Mouse (Mus musculus) midbrain, embryonic 14.5 days (tissue): ENCODE results near the gene Fgf12. TPM values are rescaled to one million over a fixed set of nuclear protein-coding genes. Genes with fewer than 3 reads are reported as not detected.

Source experiments
- ATAC-seq: fragments of 200-750 bp; cut with Nextera tagmentation; 2 replicates; pipeline ENCODE4 v1.8.0; 2017; ENCODE audit warnings: moderate number of reproducible peaks, moderate library complexity; ENCODE audit not compliant: low FRiP score, low TSS enrichment
- DNase-seq: peaks from one replicate; pipeline ENCODE4 v3.0.0-alpha.2; 2015
- H3K27ac ChIP-seq: fragments of 300-500 bp; sonication (generic); replicated peaks from 2 replicates; pipeline ENCODE4 v1.5.1; 2014; ENCODE audit warnings: mild to moderate bottlenecking, low read depth, low read length, moderate library complexity
- H3K27me3 ChIP-seq: fragments of 300-500 bp; sonication (generic); 2 replicates; pipeline ENCODE4 v1.6.1; 2014; ENCODE audit warnings: low read length, control low read depth, mixed read lengths; ENCODE audit not compliant: control insufficient read depth, insufficient read depth
- H3K36me3 ChIP-seq: fragments of 300-500 bp; sonication (generic); 2 replicates; pipeline ENCODE4 v1.6.1; 2014; ENCODE audit warnings: low read length, control low read depth; ENCODE audit not compliant: control insufficient read depth, insufficient read depth
- H3K4me1 ChIP-seq: fragments of 300-500 bp; sonication (generic); 2 replicates; pipeline ENCODE4 v1.6.1; 2014; ENCODE audit warnings: mild to moderate bottlenecking, antibody characterized with exemption, low read length, control low read depth; ENCODE audit not compliant: control insufficient read depth, insufficient read depth
- H3K4me2 ChIP-seq: fragments of 300-500 bp; sonication (generic); 2 replicates; pipeline ENCODE4 v1.6.1; 2014; ENCODE audit warnings: mild to moderate bottlenecking, low read length, moderate library complexity
- H3K4me3 ChIP-seq: fragments of 300-500 bp; sonication (generic); replicated peaks from 2 replicates; pipeline ENCODE4 v1.5.1; 2014; ENCODE audit warnings: low read depth, low read length
- H3K9ac ChIP-seq: fragments of 300-500 bp; sonication (generic); replicated peaks from 2 replicates; pipeline ENCODE4 v1.6.1; 2014; ENCODE audit warnings: mild to moderate bottlenecking, low read length, moderate library complexity
- H3K9me3 ChIP-seq: fragments of 300-500 bp; sonication (generic); 2 replicates; pipeline ENCODE4 v1.6.1; 2016; ENCODE audit warnings: low read length, control low read depth, mixed read lengths; ENCODE audit not compliant: control insufficient read depth
- WGBS: fragments of 180-500 bp; shearing (Covaris S2); extraction: QIAGEN DNeasy Blood & Tissue Kit; methylation state at CpG from one replicate; pipeline ENCODE4 v1.1.7; 2014; 5-methylcytosine and 5-hydroxymethylcytosine counted together
- polyA plus RNA-seq: library from polyadenylated mRNA; unstranded; fragments of >200 nt; fragmentation: Nextera tagmentation; extraction: Ambion mirVana; gene quantifications from 2 replicates; pipeline ENCODE4 v1.2.1, GENCODE M21; 2014

Fgf12 gene
- polyA plus RNA-seq, 1 experiment from 2014 or later: 32.1 TPM

DNA sequence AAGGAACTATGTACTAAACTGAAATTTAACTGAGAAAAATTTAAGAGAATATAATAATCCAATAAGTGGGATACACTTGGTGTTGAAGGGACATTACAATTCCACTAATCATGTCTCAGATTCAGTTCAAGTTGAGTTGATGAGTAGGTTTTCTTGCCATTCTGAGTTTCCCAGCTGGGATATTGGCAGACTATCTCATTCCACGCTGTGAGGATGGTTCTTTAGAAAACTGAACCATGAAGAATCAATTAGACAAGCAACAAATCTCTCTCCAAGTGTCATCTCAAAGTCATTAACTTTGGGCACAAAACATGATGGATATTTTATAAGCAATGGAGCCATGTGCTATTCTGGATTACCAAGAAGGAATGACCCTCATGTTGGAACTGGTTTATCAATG, 449.0 kb downstream of the Fgf12 start:
- 23% methylated on average over 1 of the region's 1 CpGs for WGBS
- Histone ChIP-seq H3K27ac (no peak overlapping the region), H3K36me3 (no peaks in the 10 kb centered on the region), H3K9me3 (no peaks in the 10 kb centered on the region), H3K4me1 (no peaks in the 10 kb centered on the region), H3K4me3 (no peak overlapping the region), H3K9ac (no peak overlapping the region), H3K4me2 (no peak overlapping the region), H3K27me3 (no peaks in the 10 kb centered on the region)
- ATAC-seq: no peak
- peak; percentile 16 for DNase-seq

DNA sequence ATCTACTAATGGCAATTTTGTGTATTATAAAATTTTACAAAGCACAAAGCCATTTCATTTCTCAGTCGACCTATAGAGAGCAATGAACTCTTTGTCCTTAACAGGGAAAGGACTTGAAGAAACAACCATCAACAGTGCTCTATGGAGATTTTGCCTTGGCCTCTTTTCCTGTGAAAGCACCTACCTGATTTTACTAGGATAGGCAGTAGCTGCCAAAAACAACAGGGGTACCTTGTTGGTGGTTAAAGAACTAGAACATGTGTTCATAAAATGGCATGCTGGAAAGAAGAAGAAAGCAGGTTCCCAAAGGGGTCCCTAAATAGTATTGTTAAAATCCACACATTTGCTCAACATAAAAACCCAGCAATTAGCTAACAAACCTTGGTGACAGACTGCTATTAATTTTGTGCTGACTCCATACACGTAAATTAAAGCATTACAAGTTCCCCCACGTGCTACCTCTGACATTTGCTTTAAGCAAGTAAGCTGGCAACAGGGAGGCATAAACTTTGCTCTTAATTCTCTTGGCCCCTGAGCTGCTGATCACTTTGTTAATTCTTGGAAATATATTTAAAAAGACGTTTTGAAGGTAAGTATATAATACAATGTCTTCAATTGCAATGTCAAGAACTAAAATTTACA, 463.1 kb downstream of the Fgf12 start:
- WGBS: 75% methylated on average over 4 of the region's 4 CpGs
- ATAC-seq: no peak

DNA sequence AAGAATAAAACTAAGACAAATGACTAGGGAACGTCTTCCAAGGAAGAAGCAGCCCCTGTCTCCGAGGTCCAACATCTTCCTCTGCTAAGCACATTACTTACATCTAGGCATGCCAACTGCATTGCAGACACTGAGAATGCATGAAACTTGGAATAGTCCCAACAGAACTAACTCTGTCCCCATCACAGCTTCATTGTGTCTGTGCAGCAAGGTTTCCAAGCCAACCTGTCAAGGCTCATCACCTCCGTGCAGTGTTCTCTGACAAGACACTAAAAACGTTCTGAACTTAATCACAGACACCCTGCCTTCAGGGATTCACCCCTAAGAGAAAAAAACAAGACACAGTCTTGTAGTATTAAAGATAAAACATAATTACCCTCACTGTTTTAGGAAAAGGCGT, 495.0 kb downstream of the Fgf12 start:
- 65% methylated on average over 5 of the region's 5 CpGs for WGBS
- Histone ChIP-seq H3K36me3 (no peaks in the 10 kb centered on the region), H3K4me1 (no peaks in the 10 kb centered on the region), H3K9ac (no peak overlapping the region), H3K27ac (no peak overlapping the region), H3K4me2 (no peak overlapping the region), H3K27me3 (no peaks in the 10 kb centered on the region), H3K9me3 (no peaks in the 10 kb centered on the region), H3K4me3 (no peak overlapping the region)
- DNase-seq (peak; percentile 21), ATAC-seq (no peak)

More for the DNA sequence above, 463.1 kb downstream of the Fgf12 start:
- no peaks in the 10 kb centered on the region for H3K36me3 ChIP-seq
- H3K4me2 ChIP-seq: no peak overlapping the region
- no peaks in the 10 kb centered on the region for H3K4me1 ChIP-seq
- no peak overlapping the region for H3K9ac ChIP-seq
- no peak overlapping the region for H3K27ac ChIP-seq
- no peaks in the 10 kb centered on the region for H3K27me3 ChIP-seq
- H3K4me3 ChIP-seq: no peak overlapping the region
- DNase-seq: no peak
- no peaks in the 10 kb centered on the region for H3K9me3 ChIP-seq

DNA sequence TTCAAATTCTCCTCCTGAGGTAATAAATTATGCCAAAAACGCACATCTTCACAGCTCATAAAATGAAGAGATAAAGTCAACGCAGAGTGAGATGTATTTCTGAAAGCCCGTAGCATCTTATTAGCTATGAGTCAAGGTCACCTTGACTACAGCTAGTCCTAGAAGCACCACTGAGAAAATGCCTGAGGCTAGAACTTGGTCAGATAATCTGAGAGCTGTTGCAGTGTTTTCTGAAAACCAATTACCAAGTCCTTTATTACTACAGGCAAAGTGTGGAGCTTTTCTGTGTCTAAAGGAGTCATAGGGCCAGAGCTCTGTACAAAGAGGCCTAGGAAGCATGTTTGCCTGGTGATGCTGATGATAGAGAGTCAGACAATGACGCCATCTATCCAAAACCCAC, 498.6 kb downstream of the Fgf12 start:
- ATAC-seq (no peak), DNase-seq (peak; percentile 55)
- H3K36me3 ChIP-seq: no peaks in the 10 kb centered on the region
- WGBS: 79% methylated on average over 4 of the region's 4 CpGs
- H3K4me3 ChIP-seq: no peak overlapping the region
- no peaks in the 10 kb centered on the region for H3K4me1 ChIP-seq
- no peak overlapping the region for H3K9ac ChIP-seq
- no peak overlapping the region for H3K27ac ChIP-seq
- H3K27me3 ChIP-seq: no peaks in the 10 kb centered on the region
- H3K9me3 ChIP-seq: no peaks in the 10 kb centered on the region
- H3K4me2 ChIP-seq: no peak overlapping the region

DNA sequence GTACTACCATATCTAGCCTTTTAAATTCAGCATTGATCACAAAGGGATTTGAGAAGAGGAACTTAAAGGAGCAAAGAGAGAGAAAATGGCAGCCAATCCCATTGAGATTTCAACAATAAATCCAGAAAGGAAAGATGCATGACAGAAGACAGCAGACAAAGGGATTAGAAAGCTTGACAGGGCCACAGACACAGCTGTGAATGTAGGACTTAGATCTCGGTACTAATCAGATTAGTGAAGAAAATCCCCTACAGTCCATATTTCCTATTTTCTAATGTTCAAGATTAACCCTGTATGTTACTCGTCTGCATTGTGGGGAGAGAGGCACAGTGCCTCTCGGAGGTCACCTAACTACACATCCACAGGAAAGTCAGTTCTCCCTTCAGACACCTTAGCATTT, 500.9 kb downstream of the Fgf12 start:
- DNase-seq: peak; percentile 25
- Histone ChIP-seq H3K9ac (no peak overlapping the region), H3K4me1 (no peaks in the 10 kb centered on the region), H3K4me3 (no peak overlapping the region), H3K27ac (no peak overlapping the region), H3K36me3 (no peaks in the 10 kb centered on the region), H3K9me3 (no peaks in the 10 kb centered on the region), H3K27me3 (no peaks in the 10 kb centered on the region), H3K4me2 (no peak overlapping the region)
- no peak for ATAC-seq
- whole genome bisulfite sequencing: 11% methylated on average over 3 of the region's 3 CpGs

DNA sequence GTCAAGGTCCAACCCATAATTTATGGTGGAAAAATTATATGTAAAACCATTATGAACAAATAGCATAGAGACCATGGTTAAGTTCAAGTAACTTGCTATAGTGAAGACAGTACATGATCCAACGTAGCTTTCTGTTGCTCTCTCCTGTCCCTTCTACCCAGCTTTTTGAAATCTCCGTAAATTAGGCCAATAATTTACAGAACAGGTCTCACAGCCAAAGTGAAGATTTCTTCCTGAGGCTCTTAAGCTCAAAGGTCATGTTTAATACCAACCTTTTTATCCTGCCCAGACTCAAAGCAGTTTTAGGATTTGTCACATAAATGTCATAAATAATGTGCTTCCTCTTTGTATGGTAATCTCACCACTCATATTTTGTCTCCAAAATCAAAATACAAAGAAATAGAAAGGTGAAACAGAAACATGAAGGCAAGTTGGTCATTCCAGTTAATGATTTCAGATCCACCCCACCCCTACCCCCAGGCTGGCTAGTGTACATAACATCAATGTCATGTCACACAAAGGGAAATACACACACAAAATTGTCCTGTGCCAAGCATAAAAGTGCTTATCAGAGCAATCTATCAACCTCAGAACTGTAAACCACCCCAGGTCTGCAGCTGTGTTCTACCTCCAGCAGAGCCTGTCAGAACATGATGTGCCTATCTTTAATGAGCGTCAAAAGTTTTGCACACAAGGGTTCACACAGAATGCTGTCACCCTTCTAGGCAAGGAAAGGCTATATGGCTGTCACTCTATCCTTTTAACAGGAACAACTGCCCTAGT, 509.8 kb downstream of the Fgf12 start:
- Histone ChIP-seq H3K9me3 (no peaks in the 10 kb centered on the region), H3K4me3 (no peak overlapping the region), H3K4me1 (peaks cover 3% of the 10 kb centered on the region; the same call in 1 of the 2 replicates), H3K27me3 (no peaks in the 10 kb centered on the region), H3K36me3 (no peaks in the 10 kb centered on the region), H3K9ac (no peak overlapping the region), H3K4me2 (no peak overlapping the region), H3K27ac (no peak overlapping the region)
- ATAC-seq: no peak
- WGBS: 88% methylated on average over 3 of the region's 3 CpGs
- no peak for DNase-seq

DNA sequence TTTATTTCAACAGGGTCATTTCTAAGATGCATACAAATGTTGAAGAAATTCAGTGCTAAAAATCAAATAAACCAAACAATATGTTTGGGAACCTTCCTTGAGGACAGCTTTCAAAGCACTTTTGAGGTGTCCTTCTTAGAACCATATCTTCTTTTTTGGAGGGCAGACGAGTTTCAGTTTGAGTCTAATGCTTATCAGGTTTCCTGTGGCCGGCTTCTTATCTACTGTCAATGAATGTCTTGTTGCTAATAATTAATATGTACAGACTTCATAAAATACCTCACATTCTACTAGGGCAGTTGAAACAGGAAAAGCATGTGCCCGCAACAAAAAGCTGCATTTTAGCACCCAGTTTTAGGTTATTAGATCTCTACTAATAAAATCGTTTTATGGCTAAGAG, 513.5 kb downstream of the Fgf12 start:
- WGBS: 85% methylated on average over 4 of the region's 4 CpGs
- Histone ChIP-seq H3K36me3 (no peaks in the 10 kb centered on the region), H3K9ac (no peak overlapping the region), H3K4me2 (no peak overlapping the region), H3K27me3 (no peaks in the 10 kb centered on the region), H3K4me1 (peaks cover 3% of the 10 kb centered on the region; the same call in 1 of the 2 replicates), H3K9me3 (no peaks in the 10 kb centered on the region), H3K27ac (no peak overlapping the region), H3K4me3 (no peak overlapping the region)
- DNase-seq (no peak), ATAC-seq (no peak)

DNA sequence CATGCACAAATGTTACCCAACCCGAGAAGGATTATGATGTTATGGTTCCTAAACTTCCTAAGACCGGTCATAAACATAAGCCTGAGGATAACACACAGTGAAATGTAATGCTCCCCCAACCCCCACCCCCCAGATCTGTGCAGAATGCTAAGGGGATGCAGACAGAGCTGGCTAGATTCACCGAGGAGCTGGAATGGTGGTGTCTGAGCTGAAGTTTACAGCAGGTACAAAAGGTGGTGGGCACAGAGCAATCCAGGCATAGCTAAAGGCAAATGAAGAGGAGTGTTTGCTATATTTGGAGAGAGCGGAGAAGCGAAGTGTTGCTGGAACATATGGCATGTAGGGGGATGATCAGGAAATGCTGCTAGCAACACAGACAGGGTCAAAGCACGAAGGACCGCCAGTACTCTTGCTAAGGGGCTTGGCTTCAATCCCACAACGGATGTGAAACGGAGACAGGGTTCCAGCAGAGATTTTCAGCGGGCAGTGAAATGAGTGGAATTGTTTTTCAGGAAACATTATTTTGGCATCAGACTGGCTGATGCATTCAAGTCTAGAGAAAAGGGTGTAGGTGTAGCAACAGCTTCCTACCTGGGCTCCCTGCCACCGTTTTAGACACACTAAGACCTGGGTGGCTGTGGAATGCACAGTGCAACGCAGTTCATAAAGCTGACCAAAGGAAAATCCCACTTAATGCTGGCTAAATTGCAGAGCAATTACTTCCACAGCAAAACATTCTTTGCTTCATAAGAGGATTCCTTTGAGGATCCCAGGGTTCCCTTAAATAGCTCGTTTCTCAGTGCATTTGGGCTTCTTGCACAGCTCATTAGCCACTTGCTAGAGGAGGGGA, 514.6 kb downstream of the Fgf12 start:
- DNase-seq: peak; percentile 22
- no peaks in the 10 kb centered on the region for H3K36me3 ChIP-seq
- no peak overlapping the region for H3K9ac ChIP-seq
- H3K27ac ChIP-seq: no peak overlapping the region
- WGBS: 66% methylated on average over 13 of the region's 13 CpGs
- H3K9me3 ChIP-seq: no peaks in the 10 kb centered on the region
- no peaks in the 10 kb centered on the region for H3K27me3 ChIP-seq
- no peak overlapping the region for H3K4me3 ChIP-seq
- no peak for ATAC-seq
- H3K4me1 ChIP-seq: peaks cover 3% of the 10 kb centered on the region; the same call in 1 of the 2 replicates
- H3K4me2 ChIP-seq: no peak overlapping the region
